Mouse (Mus musculus): Measurements from ENCODE around the gene Cyp4f14.
A peak's percentile ranks its signal among the peaks of the same experiment; 100 is the strongest.

Gene Cyp4f14

DNA sequence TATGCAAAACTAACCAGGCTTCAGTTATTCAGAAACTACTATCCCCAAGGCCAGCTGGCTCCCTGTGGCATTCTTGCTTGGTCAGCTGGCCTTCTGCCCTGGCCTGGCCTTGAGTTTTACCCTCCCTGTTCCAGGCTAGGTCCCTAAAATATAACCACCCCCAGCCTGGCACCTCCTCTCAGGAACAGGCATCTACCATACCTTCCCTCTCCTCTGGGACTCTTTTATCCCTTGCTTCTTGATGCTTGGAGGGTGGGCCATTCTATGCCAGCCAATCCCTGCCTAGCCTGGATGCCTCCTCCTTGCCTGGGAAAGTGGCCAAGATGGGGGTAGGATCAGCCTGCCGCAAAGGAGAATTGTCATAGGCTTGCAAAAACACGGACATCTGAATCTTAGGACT is at the start of gene Cyp4f14:
Gene Cyp4f14 (minus strand): TSS at position 212 of the 400 bp plus-strand sequence.
- DNase-seq: no peak

DNA sequence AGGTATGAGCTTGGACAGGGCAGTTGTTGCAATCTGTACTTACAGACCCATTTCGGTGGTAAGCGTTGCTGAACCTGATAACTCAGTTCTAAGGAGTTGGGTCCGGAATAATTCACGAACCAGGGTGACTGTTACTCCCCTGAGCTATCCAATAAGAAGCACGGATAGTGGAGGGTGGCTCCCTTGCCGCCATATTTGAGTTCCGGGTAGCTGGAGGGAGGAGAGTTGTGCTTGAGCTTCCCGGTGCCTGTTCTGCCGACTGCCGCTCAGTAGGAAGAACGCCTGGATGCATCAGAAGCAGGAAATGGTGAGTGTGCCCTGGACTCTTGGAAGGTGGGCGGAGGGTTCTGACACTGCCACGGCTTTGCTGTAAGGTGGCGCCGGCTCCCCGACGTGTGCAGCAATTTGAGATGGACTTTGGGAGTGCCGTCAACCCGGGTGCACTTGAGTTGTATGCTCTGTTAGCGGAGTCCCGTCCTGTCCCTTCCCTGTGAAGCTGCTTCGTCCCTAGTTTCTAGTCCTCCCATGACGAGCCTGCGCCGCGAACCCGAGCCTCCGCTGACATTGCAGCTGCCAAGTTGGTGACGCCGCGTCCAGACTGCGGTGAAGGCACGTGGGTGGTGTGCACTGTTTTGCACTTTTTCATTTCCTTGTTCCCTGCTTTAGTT is 48.6 kb upstream of the Cyp4f14 start, which contains the start of gene Zfp472:
Gene Zfp472 (plus strand): TSS at position 192 of the 668 bp plus-strand sequence.
- DNase-seq: peak; percentile 79

DNA sequence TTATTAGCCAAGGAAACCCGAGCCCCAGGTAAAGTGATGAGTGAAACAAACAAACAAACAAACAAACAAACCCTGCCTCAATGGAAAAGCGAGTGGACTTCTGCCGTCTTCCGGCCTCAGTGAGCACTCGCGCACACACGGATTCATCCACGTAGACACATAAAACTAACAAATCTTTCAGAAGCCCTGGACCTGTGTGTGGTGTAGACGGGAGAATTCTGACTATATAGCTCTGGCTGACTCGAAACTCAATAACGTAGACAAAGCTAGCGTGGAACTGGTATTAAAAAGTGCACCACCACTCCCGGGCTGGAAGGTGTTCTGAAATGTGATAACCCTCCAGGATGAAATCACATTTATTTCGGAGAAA is 48.1 kb upstream of the Cyp4f14 start:
- no peak for DNase-seq

DNA sequence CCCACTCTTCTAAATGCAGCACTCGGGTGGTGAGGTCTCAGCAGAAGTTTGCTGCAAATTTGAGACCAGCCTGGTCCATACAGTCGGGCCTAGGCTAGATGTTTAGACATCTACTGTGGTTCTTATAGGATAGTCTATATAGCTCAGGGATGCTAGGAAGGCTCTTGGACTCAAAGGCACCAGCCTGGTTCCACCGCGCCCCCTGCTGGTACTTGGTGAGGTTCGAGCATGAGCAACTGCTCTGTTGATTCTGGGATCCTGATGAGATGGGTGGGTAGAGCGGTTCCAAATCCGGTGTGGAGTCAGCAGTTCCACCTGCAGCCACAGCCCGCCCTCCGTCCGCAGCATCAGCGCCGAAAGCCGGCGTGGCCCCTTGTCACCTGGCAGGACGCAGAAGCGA is 34.3 kb upstream of the Cyp4f14 start:
- peak; percentile 96 for DNase-seq

DNA sequence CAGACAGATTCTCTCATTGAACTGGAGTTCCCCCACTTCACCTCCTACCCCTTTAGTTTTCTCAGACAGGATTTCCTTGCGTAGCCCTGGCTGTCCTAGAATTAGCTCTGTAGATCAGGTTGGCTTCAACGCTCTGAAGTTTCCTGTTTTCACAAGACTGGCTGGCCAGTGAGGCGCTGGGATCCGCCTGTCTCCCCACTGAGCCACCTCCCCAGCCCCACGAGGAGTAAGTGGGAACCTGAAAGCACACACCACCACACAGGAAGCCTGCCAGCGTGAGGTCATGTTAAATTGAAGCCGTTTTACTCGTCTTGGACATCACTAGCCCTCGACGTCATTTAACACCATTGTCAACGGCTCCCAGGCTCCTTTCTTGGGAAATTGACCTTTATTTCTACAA is 33.9 kb upstream of the Cyp4f14 start:
- no peak for DNase-seq

DNA sequence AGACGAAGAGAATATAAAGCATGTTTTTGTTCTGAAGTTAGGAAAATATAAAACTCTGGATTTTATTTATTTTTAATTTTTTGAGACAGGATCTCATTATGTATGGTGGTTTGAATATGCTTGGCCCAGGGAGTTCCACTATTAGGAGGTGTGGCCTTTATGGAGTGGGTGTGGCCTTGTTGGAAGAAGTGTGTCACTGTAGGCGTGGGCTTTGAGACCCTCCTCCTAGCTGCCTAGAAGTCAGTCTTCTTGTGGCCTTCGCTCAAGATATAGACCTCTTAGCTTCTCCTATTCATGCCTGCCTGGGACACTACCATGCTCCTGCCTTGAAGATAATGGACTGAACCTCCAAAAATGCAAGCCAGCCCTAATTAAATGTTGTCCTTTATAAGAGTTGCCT is 33.0 kb upstream of the Cyp4f14 start:
- no peak for DNase-seq

DNA sequence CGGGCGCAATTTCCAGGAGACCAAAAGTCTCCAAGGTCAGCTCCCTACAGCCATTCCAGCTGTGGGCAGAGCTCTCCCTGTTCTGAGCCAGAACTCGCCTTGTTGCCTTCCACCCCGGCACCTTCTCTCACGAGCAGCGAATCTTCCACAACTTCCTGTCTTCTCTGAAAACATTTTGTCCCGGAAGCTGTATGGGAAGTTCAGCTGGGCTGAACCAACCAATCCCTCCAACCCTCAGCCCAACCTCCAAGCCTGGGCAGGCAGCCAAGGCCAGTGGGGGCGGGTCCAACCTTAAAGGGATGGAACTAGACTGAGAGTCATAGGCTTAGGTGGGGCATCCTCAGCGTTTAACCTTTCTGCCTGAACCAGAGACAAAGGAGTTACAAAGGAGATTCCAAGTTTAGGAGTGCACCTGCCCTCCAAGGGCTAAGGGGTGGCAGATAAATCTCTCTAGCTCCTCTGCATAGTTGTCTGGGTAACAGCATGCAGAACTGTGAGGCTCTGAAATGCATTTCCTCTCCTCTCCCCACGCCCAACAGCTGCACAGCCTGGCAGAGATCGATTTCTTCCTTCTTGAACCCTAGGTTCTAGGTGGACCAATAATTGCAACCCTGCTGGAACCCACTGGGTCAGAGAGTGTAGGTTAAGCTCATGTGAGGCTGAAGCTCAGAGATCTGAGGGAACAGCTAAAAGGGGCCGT is 30.2 kb upstream of the Cyp4f14 start, which contains the start of gene Cyp4f13:
Gene Cyp4f13 (minus strand): TSS at position 188 of the 700 bp plus-strand sequence.
- DNase-seq: peak; percentile 92

DNA sequence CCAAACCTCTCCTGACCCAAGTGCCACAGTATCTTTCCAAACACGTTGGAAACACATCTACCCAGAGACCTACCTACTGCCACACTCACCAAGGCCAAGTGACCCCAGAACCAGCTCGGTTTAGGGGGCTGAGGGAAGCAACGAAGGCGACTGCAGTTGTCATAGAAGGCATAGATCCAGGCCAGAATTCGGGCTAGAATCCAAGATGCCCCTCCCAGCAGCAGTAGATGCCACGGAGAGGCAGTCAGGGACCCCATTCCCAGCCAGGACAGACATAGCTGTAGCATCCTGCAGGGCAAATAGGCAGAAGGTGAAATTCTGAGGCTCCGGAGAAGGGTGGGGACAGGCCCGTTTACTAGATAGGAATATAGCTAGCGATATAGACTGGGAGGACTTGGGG is 29.6 kb upstream of the Cyp4f14 start:
- no peak for DNase-seq

DNA sequence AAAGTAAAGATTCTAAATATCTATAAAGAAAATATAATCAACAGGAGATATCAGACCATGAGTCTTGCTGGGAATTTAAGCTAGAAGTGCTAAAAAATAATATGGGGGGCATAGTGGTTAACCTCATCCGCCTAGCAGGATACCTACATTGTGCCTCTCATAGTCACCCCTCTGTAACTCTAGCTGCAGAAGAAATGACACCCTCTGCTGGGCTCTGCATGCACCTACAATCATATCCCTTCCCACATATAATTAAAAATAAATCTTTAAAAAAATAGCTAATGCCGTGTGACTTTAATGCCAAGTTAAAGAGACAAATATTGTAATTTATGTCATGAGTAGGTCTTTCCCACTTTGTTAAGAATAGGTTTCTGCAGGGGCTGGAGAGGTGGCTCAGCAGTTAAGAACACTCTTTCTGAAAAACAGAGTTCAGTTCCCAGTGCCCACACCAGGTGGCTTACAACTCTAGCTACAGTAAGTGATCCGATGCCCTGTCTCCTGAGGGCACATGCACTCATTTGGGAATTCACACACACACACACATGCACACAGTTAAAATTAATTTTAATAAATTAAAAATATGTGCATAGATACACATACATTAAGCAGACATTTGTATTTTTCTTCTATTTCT is 27.4 kb upstream of the Cyp4f14 start:
- no peak for DNase-seq

DNA sequence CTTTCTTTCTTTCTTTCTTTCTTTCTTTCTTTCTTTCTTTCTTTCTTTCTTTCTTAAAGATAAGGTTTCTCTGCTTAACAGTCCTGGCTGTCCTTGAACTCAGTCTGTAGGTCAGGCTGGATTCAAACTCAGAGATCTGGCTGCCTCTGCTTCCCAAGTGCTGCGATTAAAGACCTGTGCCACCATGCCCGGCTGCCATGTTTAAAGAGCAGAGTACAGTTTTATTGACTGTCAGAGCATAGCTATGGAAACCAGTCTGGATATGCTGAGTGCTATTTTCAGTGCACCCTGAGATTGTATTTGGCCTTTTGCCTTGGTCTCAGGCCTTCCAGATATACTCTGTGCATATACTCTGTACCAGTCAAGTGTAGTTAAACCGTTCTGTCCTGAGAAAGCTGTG is 26.5 kb upstream of the Cyp4f14 start:
- DNase-seq: no peak

DNA sequence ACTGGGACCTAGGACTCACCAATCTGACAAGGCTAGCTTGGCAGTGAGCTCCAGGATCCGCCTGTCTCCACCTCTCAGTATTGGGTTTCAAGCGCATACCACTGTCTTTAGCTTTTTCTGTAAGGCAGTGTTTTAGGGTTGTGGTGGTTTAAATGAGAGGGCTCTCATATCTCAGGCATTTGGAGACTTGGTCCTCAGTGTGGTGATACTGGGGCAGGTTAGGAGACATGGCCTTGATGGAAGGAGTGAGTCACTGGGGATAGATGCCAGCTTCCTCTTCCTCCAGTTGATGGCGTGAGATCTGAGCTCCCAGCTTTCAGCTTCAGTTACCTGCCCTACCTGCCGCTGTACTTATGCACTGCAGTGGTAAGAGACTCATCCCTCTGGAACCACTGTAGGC is 22.7 kb upstream of the Cyp4f14 start:
- no peak for DNase-seq

DNA sequence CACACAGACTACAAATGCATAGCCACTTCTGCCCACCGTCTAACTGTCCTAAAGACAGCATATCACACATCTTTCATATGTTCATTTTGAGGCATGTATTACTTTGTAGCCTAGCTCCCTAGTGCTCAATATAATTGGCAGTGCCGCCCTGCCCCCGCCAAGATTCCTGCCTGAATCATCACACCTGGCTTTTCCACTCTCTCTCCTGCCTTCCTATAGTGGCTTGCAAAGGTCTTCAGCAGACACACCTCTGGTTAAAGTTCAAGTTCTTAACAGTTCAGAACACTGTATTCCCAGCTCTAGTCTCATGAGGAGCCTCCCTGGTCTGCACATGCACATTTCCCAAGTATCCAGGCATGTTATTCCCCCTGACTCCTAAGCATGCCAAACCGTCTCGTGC is 10.7 kb upstream of the Cyp4f14 start:
- no peak for DNase-seq

DNA sequence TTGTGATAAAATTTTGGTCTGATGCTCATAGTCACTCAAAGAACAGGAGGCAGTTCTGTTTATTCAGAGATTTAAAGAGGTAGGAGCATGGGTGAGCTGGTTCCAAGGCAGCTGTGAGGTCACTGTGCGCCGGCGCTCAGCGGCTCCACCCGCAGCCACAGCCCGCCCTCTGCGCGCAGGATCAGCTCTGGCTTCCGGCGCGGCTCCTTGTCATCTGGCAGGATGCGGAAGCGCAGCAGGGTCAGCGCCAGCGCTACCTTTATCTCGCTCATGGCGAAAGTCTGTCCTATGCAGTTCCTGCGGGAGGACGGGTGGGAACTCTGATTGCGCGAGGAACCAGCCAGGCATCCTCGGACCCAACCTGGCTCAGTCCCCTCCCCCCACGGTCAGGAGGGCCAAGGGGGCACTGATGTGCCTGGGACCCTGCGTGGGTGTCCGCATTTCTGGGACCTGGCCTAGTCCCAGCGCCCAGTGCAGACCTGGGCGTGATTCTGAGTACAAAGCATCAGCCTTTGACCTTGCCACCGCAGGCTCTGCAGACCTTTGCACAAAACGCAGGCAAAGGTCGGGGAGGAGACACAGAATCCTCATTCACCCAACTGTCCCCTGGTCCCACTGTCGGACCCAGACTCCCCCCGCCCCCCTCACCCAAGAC is 7.6 kb upstream of the Cyp4f14 start:
- DNase-seq: peak; percentile 72

DNA sequence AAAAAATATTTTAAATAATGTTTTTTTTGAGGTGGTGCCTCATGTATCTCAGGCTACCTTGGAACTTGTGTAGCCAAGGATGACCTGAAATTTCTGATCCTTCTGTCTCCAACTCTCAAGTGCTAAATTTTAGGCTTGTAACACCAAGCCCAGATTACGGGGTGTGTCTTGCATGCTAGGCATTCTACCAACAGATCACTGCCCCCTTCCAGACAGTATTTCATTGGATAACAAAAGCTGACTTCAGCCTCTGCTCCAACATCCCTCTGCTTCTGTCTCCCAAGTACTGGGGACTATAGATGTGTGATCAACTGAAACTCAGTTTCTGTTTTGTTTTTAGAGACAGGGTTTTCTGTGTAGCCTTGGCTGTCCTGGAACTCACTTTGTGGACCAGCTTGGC is 6.5 kb upstream of the Cyp4f14 start:
- no peak for DNase-seq

DNA sequence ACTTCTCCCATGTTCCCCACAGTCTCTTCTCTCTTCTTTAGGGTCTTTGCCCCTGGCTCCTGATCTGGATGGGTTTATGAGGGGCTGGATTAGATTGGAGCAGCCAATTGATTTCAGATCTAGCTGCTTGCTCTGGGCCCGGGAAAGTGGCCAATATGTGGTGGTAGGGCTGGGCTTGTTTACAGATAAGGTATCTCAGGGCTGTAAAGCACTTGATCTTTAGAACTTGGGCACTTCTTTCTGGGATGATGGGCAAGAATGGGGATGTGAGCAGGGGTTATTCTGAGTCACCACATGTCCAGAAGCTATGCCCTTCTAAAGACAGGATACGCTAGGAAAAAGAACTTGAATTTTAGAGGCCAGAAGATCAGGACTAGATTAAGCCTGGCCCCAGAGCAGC is 2.0 kb upstream of the Cyp4f14 start:
- no peak for DNase-seq

DNA sequence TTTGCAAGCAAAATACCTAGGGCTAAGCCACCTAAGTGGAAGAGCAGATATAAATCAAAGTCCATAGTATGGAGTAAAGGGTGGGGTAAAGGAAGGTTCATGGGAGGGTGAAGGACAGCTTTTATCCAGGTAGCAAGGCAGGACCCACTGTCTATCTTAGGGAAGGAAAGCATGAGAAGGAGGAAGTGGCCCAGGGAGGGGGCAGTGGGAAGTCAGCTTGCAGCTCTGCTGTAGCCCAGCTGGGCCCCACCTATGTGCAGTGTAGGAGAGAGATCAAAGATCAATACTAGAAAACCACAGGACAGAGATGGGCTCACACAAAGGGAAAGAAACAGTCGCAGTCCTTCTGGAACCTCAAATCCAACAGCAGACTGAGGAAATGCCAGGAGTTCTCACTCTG is 1.1 kb downstream of the Cyp4f14 start:
- DNase-seq: no peak

DNA sequence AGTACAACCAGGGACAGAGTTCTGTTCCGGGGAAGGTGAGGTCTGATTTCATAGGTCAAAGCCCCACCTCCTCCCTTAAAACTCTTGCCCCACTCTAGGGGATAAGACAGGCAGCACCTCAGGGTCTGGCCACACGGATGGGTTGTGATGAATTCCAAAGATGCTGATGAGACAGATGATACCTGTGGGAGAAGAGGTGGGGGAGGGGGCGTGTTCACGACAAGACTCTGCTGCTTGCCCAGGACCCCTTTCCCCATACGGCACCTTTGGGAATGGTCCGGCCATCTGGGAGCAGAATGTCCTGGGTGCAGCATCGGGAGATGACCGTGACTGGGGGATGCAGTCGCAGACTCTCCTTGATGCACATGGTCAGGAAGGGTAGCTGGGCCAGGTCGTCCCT is 11.0 kb downstream of the Cyp4f14 start:
- no peak for DNase-seq

DNA sequence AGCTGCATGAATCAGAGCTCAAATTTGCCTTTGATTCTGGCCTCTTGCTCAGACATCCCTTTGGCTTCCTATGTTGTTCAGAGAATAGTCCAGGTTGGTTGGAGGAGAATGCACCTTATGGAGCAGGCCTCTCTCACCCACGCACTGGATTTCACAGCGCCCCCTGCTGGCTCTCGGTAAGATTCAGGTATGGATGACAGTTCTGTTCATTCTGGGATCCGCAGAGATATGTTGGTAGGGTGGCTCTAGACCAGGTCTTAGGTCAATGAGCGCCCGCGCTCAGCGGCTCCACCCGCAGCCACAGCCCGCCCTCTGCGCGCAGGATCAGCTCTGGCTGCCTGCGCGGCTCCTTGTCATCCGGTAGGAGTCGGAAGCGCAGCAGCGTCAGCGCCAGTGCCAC is 11.9 kb downstream of the Cyp4f14 start:
- DNase-seq: peak; percentile 41

DNA sequence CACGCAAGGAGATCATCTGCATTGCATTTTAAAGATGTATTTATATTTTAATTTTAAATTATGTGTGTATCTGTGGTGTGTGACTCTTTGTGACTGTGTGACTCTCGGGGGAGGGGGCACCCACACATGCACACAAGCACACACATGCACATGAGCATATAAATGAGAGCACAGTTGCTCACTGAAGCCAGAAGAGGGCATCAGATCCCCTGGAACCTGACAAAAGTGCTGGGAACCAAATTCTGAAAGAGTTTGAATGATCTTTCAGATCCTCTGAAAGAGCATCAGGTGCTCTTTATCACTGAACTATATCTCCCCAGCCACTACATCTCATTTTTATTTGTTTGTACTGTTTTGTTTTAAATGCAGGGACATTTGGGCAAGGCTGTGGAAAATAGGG is 12.7 kb downstream of the Cyp4f14 start:
- no peak for DNase-seq

DNA sequence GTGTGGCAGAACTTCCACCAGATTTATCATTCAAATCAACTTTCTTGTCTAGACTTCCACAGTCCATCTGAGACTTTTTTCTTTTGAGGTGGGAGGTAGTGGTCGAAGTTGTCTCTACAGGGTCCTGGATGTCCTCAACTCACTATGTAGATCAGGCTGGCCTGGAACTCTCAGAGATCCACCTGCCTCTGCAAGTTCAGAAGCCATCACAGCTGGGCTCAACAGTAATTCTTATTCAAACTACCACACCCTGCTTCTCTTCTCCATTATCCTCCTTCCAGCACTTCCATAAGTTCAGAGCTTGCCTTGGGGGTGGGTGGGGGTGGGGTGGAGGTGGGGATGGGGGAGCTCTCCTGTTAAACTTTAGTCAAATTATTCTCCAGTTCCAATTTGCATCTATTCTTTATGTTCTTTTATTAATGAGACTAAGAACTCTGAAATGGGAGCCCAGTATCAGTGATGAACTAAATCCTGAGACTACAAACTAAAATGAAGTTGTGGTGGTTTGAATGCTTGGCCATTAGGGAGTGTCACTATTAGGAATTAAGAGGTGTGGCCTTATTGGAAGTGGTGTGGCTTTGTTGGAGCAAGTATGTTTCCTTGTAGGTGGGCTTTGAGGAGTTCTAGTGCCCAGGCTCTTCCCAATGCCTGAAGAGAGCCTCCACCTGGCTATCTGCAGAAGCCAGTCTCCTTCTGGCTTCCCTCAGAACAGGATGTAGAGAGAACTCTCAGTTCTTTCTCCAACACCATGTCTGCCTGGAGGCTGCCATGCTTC is 15.2 kb downstream of the Cyp4f14 start:
- DNase-seq: no peak

DNA sequence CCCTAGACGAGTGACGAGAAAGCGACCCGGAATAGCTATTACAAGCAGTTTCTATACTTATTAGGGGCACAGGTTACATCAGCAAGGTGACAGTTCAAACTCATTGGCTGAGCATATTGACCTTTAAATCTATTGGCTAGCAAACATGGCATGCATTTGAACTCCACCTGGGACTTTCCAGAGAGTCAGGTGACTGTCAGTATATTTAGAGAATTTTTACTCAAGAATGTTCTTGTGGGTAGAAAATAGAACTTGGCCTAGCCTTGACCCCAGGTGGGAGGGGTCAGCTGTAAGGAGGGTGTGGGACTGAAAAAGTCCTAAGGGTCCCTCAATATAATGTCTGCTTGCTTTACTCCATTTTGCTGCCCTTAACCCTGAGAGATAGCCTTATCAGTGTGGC is 21.7 kb downstream of the Cyp4f14 start:
- no peak for DNase-seq

DNA sequence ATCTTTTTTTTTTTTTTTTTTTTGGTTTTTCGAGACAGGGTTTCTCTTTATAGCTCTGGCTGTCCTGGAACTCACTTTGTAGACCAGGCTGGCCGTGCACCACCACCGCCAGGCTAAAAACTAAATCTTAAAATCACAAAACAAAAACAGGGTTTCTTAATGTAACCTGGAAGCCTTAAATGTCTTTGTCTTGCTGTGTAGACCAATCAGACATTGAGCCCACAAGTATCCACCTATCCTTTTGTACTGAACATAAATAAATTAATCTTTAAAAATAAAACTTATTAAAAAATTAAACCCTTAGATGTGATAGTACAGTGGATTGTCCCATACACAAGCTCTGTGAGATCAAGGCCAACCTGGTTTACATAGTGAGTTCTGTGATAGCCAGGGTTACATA is 23.2 kb downstream of the Cyp4f14 start:
- no peak for DNase-seq
